Mouse (Mus musculus) spleen, postnatal 0 days (tissue): ENCODE data around the gene Bbs5. TPM values are rescaled to one million over a fixed set of nuclear protein-coding genes. Genes with fewer than 3 reads are reported as not detected.

Source experiments
- polyA plus RNA-seq: library from polyadenylated mRNA; unstranded; fragments of >200 nt; fragmentation: Nextera tagmentation; extraction: Ambion mirVana; gene quantifications from 2 replicates; pipeline ENCODE4 v1.2.1, GENCODE M21; 2015

The Bbs5 gene
- 5.7 and 6.1 TPM in 2 replicates for polyA plus RNA-seq

DNA sequence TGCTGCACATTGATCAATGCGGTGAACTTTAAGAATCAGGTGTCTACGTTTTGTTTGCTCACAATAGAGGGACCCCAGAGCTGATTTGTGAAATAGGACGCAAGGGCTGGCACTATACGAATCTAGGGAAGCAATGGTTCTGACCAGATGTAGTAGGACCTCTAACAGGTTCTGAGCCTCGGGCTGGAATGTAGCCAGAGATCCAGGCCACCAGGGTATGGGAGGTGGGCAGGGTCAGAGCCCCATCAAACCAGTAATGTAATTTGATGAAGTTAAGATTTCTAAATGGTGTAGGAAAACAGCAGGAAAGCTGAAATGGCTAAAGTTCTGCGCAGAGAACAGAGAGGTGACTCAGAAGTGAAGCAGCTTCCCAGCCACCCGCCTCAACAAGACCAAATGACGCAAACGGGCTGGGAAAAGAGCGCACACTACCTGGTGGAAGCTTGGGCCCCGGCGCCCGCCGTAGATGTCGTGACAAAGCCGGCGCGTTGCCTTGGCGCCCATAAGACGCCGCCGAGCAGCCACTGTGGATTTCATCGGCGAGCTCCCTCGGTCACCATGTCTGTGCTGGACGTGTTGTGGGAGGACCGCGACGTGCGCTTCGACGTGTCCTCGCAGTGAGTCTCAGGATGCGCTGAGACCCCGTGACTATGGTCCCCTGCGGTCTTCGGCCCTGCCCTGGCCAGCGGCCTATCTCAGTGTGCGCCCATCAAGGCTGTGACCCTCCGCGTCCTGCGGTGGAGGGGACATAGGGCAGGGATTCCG, at the start of gene Bbs5:
Bbs5 (plus strand) TSS at position 446 of the 765 bp plus-strand sequence.

GRCm38 (mm10) chr2:69669853-69670252, 22.9 kb downstream of the Bbs5 start, which contains the start of gene Klhl41:
Klhl41 (plus strand) TSS chr2:69670120.

DNA sequence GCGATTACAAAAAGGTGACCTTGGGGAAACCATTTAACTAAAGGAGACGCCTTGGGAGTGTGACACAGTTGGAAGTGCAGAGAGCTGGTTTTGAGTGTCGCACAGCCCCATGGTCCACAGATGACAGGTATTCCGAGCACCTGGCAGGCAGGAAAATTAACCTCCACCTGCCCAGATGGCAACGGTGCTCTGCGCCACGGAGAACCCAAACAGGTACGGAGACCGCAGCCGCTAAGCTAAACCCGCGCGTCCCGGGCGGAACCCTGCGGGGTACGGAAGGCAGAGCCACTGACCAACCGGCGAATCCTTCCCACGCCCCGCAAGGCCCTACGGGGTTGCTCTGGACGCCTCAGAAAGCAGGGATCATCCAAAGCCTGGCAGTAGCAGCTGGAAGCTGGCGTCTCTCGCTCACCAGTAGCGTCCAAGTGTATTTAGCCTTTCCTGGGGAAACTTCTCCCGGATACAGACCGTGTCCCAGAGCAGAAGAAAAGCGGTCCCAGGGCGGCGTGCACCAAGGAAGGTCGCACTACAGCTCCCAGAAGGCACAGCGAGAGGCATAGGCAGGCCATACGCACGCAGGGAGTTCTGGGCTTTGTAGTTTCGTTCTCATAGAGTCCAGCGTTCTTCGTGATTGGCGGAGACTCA, 66.1 kb downstream of the Bbs5 start, which contains the start of gene Fastkd1:
Fastkd1 (minus strand) TSS at position 536 of the 645 bp plus-strand sequence.

Other genes starting within 250 kb of the Bbs5 start
- gene Lrp2, start 61.1 kb upstream of the Bbs5 start, polyA plus RNA-seq = 0.25 and 0.28 TPM in 2 replicates
- 0.19 and 0.21 TPM in 2 replicates for gene Klhl41, start 22.9 kb downstream of the Bbs5 start, polyA plus RNA-seq
- 3.8 and 5.2 TPM in 2 replicates for gene Fastkd1, start 66.3 kb downstream of the Bbs5 start, polyA plus RNA-seq
- gene Ppig, start 75.4 kb downstream of the Bbs5 start, polyA plus RNA-seq = 120 and 121 TPM in 2 replicates
- 0.94 and 1.0 TPM in 2 replicates for gene Ccdc173, start 142.4 kb downstream of the Bbs5 start, polyA plus RNA-seq
- gene Phospho2, start 142.5 kb downstream of the Bbs5 start, polyA plus RNA-seq = 17.3 and 18.7 TPM in 2 replicates
- gene Klhl23, start 174.8 kb downstream of the Bbs5 start, polyA plus RNA-seq = 19.9 and 22.6 TPM in 2 replicates
- gene Ssb, start 214.4 kb downstream of the Bbs5 start, polyA plus RNA-seq = 253 and 259 TPM in 2 replicates
- 43.7 and 43.9 TPM in 2 replicates for gene Mettl5, start 238.4 kb downstream of the Bbs5 start, polyA plus RNA-seq